Mouse (Mus musculus): ENCODE results near the gene Gm8374.
A peak's percentile ranks its signal among the peaks of the same experiment; 100 is the strongest.
"Not testable (repeated sequence)": the region's sequence is repeated elsewhere in the genome, so short reads cannot be mapped to it uniquely, and the experiment has no call there.

Gene Gm8374

GRCm38 (mm10) chr14:7365034-7365433, at the start of gene Gm8374:
Gene Gm8374, minus strand, starts transcription at chr14:7365134.
- DNase-seq: not testable (repeated sequence)

DNA sequence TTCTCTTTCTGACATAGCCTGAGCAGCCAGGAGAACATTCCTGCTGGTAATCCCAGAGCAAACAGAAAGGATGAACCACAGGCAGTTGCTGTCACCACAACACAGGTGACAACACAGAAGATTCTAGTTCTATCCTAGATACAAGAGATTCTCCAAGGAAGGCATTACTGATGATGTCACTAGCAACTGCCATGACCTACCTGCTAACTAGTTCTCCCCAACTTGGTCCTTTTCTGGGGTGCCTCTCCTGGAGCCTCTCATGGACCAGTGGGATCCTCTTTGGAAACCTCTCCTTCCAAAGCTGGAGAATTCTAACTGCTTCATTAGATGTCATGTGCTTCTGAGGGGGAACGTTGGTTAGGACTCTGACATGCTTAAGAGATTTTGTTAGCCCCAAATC, 32.6 kb downstream of the Gm8374 start, which contains the start of gene Gm5797:
Gene Gm5797 (minus strand): TSS at position 101 of the 400 bp plus-strand sequence.
- not testable (repeated sequence) for DNase-seq

GRCm38 (mm10) chr14:7315093-7315492, 49.8 kb downstream of the Gm8374 start:
- DNase-seq: peak in 1 of 2 experiments; percentile 1

DNA sequence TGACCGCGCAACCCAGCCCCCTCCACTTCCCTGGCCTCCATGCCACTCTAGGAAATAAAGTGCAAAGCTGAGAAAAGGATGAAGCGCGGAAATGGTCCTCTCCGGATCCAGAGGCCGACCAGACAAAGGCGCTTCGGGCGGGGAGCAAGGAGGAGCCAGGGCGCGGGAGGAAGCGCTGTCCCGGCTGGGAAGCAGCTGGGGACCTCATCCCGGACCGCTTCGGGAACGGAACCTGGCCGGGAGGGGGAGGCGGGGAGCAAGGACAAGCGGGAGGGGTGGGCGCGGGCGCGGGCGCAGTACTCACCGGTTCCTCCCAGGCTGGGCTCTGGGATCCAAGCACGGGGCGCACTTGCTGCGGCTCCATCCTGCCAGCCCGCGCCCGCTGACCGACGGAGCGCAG, 50.3 kb downstream of the Gm8374 start, which contains the start of gene Gm3739:
Gene Gm3739 (minus strand): TSS at position 389 of the 400 bp plus-strand sequence.
- DNase-seq: not testable (repeated sequence)
